Mouse (Mus musculus): ENCODE data around the gene Syna.
A peak's percentile ranks its signal among the peaks of the same experiment; 100 is the strongest.

The Syna gene

GRCm38 (mm10) chr5:134567445-134567844, 7.5 kb upstream of the Syna start:
- DNase-seq (ENCODE audit: low spot score) = no peak

- DNase-seq (ENCODE audit: low spot score) = no peak
Observed at GRCm38 (mm10) chr5:134565696-134566095, 5.7 kb upstream of the Syna start.

GRCm38 (mm10) chr5:134564272-134564671, 4.3 kb upstream of the Syna start:
- no peak for DNase-seq (ENCODE audit: low spot score)

- DNase-seq (ENCODE audit: low spot score) = no peak
Observed at GRCm38 (mm10) chr5:134560450-134561171, 640 bp upstream of the Syna start.

- no peak for DNase-seq (ENCODE audit: low spot score)
Observed at GRCm38 (mm10) chr5:134555463-134556164, 4.4 kb downstream of the Syna start.

- DNase-seq (ENCODE audit: low spot score) = peak; percentile 47
Observed at GRCm38 (mm10) chr5:134553951-134554546, 5.9 kb downstream of the Syna start.

- peak; percentile 98 for DNase-seq (ENCODE audit: low spot score)
Observed at GRCm38 (mm10) chr5:134552110-134552972, 7.6 kb downstream of the Syna start, which contains the start of gene Clip2. Gene Clip2 (minus strand): TSS chr5:134552434.

GRCm38 (mm10) chr5:134551233-134552109, 8.5 kb downstream of the Syna start:
- DNase-seq (ENCODE audit: low spot score) = peak; percentile 50

GRCm38 (mm10) chr5:134550836-134551232, 9.1 kb downstream of the Syna start:
- DNase-seq (ENCODE audit: low spot score) = no peak

- DNase-seq (ENCODE audit: low spot score) = no peak
Observed at GRCm38 (mm10) chr5:134549640-134550168, 10.3 kb downstream of the Syna start.

- no peak for DNase-seq (ENCODE audit: low spot score)
Observed at GRCm38 (mm10) chr5:134548306-134548705, 11.7 kb downstream of the Syna start.

- no peak for DNase-seq (ENCODE audit: low spot score)
Observed at GRCm38 (mm10) chr5:134546790-134547189, 13.2 kb downstream of the Syna start.

- DNase-seq (ENCODE audit: low spot score) = peak; percentile 35
Observed at GRCm38 (mm10) chr5:134545242-134545629, 14.7 kb downstream of the Syna start.

- DNase-seq (ENCODE audit: low spot score) = peak; percentile 73
Observed at GRCm38 (mm10) chr5:134544516-134545241, 15.3 kb downstream of the Syna start.

GRCm38 (mm10) chr5:134541640-134542039, 18.3 kb downstream of the Syna start:
- DNase-seq (ENCODE audit: low spot score) = peak; percentile 73

- peak; percentile 98 for DNase-seq (ENCODE audit: low spot score)
Observed at GRCm38 (mm10) chr5:134540881-134541280, 19.1 kb downstream of the Syna start.

- peak; percentile 93 for DNase-seq (ENCODE audit: low spot score)
Observed at GRCm38 (mm10) chr5:134539891-134540290, 20.1 kb downstream of the Syna start.

GRCm38 (mm10) chr5:134536036-134536435, 23.9 kb downstream of the Syna start:
- DNase-seq (ENCODE audit: low spot score) = peak; percentile 28

- no peak for DNase-seq (ENCODE audit: low spot score)
Observed at GRCm38 (mm10) chr5:134532417-134532816, 27.6 kb downstream of the Syna start.

GRCm38 (mm10) chr5:134531585-134531984, 28.4 kb downstream of the Syna start:
- no peak for DNase-seq (ENCODE audit: low spot score)

Data from adipocyte (in vitro differentiated cells).